Mouse (Mus musculus) thymus, postnatal 0 days (tissue): ENCODE results near the gene Hoxd3. TPM values are rescaled to one million over a fixed set of nuclear protein-coding genes. Genes with fewer than 3 reads are reported as not detected.

Experiments used
- DNase-seq: peaks from one replicate; pipeline ENCODE4 v3.0.0-alpha.2; 2015; ENCODE audit warnings: low spot score
- polyA plus RNA-seq: library from polyadenylated mRNA; unstranded; fragments of >200 nt; fragmentation: Nextera tagmentation; extraction: Ambion mirVana; gene quantifications from 2 replicates; pipeline ENCODE4 v1.2.1, GENCODE M21; 2015

Hoxd3 gene
- polyA plus RNA-seq, 1 experiment from 2014 or later, result 0.10 TPM

DNA sequence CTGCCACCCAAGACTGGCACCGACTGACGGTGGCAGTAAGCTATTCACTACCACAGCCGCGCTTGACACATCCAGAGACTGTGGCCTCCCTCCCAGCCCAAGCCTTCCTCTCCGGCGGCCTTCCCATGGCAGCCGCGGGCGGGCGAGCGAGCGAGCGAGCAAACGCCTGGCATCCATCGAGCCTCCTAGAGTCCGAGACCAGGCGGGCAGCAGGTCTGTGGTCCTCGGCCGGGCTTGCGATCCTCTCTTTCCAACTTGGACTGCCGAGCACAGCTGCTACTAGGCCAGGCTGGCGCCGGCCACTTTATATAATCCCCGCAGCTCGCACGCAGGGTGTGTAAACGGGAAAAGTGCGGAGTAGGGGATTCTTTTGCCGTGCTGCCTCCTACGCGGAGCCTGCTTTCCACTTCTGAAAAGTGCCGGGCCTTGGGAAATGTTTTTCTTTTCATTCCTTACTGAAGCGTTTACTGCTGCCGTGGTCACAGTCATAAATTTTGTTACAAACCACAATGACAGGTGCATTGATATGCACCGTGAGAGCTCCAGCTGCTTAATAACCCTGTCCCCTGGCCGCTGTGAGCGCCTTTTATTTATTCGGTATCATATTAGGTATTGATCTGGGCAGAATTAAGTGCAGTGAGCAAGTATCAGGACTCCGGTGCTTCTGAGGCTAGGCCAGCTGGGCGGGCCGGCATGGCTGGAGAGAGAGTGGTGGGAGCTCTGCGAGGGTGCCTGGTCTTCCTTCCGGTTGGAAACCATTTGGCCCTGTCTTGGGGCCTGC, 28.8 kb downstream of the Hoxd3 start:
- DNase-seq, result no peak

DNA sequence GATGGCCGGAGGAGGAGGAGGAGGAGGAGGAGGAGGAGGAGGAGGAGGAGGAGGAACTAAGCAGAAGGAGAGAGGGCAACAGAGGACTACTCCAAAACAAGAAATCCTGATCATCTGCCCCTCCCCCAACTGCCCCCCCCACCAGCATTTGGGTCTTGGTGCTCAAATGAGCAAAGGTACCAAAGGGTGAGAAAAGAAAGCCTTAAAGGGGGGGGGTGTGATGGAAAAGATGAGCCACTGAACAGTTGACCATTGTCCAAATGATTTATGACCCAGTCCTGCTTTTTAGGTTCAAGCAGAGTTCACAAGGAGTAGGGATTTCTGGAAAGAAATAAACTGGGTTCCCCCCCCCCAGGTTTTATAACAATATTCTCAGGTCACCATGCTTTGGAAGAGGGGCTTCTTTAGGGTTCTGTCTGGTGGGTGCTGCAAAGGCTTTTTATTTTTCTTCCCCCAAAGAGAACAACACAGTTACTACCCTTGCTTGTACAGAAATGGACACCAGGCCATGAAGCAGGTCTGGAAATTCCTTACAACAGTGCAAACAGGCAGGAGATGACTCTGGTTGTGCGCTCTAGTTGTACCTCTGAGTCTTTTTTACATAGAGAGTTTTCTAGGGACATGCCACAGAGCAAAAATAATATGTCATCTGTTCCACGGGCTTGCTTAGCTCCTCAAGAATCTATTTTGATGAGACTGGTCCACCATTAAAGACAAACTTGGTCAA, 29.7 kb downstream of the Hoxd3 start:
- DNase-seq, result no peak

DNA sequence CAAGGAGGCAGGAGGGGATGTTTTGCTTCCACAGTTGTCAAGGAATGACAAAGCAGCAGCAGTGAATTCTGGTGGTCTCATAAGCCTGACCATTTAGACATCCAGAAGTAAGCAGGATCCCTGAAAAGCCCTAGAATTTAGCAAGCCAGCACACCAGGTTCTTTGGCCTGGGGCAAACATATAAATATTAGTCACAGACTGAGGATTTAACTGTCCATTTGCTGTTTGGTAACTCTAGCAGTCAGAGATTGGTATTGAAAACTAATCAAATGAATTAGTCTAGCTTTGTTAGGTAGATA, 30.2 kb downstream of the Hoxd3 start:
- DNase-seq, result no peak

DNA sequence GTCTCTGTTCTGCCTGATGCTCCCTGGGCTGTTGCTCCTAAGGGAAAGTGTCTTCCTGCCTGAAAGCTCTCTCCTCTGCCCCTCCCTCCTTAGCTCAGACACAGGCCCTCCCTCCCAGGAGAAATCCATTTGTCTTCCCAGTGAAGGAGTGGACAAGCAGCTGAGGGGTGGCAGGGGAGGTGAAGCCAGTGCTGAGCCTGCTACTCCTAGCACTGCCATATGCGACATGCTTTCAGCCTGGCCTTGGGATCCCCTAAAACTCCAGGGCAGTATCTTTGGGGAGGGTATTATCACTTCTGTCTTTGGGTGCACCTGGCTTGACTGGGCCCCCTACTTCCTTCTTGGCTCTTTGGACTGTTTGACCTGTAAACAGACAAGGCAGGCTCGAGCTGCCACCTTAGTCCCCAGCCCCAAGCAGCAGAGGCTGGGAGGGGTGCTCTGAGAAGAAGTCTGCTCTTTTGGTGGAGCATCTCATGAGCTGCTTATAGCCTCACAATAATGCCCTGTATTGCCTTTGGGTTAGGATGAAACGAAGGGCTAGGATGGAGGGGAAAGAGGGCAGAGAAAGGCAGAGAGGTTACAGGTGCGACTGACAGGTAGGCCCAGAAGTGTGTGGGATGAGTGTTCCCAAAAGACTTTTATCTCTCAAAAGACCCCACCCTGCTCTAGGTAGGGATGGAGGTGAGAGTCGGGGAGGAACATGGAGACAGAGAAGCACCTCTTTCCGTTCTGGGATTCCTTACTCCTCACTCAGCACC, 34.0 kb downstream of the Hoxd3 start:
- DNase-seq, result no peak

DNA sequence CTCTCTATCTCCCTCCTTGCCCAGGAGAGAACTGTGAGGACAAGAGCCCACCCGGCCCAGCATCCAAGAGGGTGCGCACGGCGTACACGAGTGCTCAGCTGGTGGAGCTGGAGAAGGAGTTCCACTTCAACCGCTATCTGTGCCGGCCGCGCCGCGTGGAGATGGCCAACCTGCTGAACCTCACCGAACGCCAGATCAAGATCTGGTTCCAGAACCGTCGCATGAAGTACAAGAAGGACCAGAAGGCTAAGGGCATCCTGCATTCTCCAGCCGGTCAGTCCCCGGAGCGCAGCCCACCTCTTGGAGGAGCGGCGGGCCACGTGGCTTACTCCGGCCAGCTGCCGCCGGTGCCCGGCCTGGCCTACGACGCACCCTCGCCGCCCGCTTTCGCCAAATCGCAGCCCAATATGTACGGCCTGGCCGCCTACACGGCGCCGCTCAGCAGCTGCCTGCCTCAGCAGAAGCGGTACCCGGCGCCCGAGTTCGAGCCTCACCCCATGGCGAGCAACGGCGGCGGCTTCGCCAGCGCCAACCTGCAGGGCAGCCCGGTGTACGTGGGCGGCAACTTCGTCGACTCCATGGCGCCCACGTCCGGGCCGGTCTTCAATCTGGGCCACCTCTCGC, 34.7 kb downstream of the Hoxd3 start:
- no peak for DNase-seq

DNA sequence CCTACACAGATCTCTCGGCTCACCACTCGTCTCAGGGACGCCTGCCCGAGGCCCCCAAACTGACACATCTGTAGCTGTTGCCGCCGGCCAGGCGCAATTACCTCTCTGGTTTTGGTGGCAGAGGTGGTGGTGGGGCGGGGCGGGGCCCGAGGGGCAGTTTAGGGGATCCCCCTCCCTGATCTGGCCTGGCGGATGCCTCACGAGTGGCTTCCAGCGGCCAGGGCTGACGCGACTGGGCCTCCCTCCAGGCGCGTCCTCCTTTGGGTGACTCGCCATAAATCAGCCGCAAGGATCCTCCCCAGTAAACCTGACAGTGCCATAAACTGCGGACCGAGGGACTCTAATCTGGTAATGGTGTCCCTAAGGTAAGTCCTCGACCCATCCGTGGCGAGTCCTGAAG, 35.3 kb downstream of the Hoxd3 start:
- no peak for DNase-seq

DNA sequence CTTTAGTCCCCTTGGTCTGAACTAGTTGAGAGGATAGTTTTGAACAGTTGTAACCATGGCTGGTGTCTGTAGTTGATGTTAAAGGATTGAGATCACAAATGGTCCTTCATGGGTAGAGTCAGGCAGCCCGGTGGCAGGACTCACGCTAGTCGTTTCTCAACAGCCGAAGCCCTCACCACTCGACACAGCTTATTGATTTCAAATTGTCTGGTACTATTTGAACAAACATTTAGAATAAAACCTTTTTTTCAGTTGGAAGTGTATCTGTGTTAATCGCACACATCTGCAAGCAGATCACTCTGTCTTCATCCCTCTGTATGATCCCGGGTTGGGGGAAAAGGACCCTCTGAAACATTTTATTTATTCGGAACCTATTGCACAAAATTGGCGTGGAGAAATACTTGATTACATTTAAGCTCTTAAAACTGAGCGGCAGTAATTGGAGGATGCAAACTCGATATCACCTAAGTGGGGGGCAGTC, 36.0 kb downstream of the Hoxd3 start:
- no peak for DNase-seq

DNA sequence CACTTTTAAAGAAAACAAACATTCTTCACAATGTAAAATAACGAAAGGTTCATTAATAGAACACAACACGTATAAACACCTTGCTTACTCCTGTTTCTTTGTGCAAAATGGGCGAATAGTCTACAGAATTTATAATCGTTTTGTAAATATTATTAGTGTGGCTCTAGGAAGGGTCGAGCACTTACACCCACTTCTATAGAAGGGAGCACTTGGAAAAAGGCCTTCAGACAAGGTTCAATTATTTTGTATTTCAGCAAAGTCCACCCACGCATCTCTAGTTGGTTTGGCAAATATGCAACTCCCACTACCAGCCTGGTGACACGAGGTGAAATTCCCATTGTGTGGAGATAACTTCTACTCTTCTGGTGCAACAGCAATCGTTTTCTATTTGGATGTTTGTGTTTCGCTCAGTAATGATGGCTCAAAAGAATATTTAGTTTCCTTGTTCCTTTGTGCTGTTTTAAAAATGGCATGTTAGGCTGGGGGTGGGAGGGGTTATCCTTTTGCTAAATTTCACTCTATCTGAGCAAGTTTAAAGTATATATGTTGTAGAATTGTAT, 36.8 kb downstream of the Hoxd3 start:
- no peak for DNase-seq

DNA sequence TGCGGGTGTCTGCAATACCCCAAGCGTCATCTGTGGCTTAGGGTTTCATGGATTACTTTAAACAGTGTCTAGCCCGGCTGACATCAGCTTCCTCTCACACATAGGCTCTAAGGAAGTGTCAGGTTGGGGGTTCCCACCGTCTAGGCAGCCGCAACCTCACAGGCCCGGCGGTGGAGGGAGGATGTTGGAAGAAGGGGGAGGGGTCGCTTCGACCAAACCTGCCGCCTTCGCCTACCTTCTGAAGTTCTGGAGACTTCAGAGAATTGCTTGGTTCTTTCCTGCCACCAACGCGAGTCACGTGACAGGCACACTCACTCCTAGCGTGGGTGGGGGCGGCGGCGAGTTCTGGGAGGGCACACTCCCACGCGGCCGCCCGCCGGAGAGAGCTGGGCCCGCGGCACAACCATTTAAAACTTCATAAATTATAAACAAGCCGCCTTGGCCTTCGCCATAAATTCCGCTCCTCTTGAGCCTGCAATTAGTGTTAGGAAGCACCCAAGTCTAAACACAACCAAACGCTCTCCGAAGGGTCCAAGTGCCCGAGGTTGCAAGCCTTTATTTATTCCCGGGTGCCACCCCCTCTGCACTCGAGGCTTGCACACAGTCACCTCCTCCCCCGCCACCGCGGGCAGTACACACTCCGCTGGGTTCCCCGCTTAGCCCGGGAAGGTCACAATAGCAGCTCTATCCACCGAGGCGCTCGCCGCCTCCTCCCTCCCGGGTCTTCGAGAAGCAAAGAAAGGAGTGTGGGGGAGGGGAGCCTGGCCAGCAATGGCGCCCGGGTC, 37.8 kb downstream of the Hoxd3 start:
- DNase-seq, result peak; percentile 31

DNA sequence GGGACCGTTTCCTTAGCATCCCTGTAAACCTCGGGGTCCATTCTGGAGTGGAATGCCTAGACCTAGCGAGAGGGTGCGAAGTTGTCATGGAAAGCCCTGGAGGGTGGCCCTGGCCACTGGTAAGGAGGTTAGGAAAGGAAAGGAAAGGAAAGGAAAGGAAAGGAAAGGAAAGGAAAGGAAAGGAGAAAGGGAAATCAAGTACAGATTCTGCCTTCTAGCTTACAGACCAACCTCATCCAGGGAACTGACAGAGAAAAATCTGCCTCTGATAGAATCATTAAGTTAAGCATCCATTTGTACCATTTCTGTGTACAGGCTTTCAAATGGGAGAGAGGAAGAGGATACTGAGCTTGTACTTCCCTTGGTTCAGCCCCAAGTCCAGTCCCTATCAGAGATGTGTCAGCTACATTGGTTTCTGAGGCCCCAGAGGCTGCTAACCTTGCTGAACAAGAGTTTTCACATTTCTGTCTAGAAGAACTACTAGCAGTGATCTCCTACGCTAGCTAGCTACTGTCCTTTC, 39.1 kb downstream of the Hoxd3 start:
- no peak for DNase-seq

DNA sequence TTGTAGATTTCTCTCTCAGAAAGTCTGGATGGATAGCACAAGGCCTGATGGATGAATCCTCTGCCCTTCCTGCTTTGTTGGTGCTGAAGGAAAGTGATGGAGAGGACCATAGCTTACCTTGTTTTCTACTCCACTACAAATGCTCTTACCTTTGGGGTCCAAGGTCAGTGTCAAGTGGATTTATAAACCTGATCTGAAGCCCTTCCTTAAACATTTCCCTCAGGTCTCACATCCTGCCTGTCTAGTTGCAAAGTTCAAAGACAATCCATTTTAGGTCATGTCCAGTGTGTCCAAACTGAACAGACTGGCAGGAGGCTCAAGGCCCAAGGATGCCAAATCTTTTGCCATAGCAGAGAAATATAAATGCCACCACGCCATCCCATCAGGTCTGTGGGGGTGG, 40.1 kb downstream of the Hoxd3 start:
- no peak for DNase-seq

DNA sequence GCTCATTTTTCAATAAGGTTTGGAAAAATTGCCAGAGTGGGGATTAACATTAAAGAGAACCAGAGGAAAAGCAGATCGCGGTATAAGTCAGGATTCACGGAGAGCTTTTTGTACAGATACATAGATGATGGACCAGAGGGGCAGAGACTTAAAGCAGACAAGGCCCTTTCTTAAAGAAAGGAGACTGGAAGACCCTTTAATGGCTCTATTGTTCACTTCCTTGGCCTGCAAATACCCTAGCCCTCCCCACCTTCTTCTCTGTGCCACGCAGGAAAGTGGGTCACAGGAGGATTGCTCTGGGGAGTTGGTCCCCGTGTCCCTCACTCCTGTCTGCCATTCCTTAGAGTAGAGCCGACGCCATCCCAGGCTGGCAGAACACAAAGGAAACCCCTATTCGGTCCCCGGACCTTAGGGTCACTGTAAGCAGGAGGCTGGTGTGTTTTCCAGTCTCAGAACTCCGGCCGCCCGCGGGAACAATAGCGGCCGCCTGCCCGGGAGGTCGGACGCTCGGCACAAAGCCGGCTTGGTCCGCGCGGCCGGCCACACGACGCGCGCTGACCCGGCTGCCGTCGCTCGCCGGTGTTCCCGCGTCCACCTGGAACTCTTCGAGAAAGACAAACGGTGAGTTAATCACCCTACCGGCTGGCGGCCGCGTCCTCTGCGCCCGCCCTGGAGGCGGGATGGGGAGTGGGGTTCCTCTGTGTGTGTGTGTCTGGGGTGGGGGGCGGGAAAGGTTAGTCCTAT, 40.9 kb downstream of the Hoxd3 start:
- no peak for DNase-seq

DNA sequence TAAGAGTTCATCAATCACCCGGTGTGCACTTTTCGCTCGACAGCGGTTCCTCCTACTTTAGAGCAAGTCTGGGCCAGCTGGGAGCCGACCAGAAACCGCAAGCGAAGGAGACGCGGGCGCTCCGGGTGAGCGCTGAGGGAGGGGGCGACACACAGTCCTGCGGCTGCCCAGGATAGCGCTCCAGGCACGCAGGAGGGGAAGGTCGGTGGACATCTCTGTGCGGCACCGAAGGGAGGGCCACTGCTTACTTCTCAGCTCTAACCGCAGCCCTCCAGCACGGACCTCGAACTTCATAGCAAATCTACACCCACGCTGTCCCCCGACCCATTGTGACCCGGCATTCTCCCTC, 41.4 kb downstream of the Hoxd3 start:
- DNase-seq, result no peak

DNA sequence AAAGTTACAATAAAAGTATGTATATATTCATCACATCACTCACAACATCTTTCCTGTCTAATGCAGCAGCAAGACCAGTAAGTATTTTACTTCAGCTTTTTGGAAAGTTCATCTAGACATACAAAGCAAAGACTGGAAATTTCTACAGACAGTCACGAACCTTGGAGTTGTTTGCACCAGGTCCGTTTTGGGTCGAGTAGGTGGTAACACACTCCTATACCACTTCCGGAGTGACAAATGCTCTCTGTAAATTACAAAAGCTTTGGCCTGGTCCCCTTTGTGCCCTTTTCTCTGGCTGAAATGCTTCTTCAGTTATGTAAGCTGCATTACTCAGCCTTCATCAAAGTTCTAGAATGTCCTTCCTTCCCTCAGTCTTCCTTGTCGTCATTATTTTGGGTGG, 42.0 kb downstream of the Hoxd3 start:
- DNase-seq, result no peak

DNA sequence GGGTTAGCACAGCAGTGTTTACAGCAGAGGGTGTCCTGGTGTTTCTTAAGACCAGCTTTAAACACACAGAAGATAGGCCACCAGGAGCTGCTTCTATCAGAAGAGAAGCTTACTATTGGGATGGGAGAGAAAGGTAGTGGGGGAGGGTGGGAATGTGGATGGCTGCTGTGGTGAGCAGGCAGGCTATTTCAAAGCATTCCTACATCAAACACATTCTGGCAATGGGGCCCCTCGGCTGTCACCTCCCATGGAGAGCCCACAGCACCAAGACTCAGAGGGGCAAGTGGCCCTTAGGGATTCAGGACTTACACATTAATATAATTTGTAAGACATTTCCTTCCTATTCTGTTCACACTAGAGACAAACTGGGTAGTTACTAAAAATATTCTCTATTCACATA, 48.4 kb downstream of the Hoxd3 start:
- no peak for DNase-seq

DNA sequence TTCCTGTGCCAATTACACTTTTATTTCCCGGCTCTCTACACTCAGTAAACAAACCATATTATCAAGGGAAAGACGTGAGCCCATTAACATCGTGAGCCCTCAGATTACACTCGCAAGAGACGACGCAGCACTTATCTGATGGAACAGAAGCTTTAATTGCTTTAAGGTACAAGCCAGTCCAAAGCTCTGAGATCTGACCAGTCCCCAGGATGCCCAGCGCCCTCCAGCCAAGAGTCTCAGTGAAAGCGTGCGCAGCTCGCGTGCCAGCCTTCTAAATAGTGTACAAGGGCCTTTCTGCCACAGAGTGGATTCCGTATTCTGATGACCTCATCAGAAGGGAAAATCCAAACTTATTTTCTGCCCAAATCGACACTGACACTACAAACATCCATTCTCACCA, 50.2 kb downstream of the Hoxd3 start:
- DNase-seq, result no peak

DNA sequence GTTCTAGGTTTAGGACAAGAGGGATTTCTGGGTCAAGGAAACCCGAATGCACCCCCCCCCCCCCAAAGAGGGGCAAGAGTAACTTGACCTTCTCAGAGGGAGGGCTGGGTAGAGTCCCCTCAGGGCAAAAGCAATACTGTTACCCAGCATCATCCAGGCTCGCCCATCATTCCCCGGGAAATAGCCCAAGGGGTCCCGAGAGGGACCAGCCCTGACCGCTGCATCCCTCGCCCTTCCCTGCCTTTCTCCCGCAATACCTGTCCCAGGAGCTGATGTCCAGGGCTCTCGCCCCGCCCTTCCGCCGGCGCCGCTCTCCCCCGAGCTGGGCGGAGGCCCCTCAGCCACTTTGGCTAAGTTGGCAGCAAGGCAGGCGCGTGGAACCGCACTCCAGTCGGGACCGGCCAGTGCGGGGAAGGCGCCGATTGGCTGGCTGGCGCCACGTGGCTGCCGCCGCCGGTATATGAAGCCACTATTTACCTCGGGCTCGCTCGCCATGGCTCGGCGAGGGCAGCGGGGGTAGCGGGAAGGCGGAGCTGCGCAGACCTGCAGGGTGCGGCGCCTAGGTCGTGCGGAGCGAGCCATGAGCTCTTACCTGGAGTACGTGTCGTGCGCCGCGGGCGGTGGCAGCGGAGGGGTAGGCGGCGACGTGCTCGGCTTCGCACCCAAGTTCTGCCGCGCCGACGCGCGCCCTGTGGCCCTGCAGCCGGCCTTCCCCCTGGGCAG, 51.0 kb downstream of the Hoxd3 start, which contains the start of gene Hoxd1:
TSS of gene Hoxd1 (plus strand) at position 459 of the 723 bp plus-strand sequence.
- DNase-seq, result no peak

DNA sequence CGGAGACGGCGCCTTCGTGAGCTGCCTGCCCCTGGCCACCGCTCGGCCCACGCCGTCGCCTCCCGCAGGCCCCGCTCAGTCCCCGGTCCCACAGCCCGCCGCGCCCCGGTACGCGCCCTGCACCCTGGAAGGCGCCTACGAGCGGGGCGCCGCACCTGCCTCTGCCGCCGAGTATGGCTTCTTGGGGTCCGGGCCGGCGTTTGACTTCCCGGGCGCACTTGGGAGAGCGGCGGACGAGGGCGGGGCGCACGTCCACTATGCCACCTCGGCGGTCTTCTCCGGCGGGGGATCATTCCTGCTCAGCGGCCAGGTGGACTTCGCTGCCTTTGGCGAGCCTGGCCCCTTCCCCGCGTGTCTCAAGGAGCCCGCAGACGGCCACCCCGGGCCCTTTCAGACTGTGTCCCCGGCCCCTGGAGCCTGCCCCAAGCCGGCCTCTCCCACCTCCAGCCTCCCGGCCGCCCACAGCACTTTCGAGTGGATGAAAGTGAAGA, 51.6 kb downstream of the Hoxd3 start:
- no peak for DNase-seq

DNA sequence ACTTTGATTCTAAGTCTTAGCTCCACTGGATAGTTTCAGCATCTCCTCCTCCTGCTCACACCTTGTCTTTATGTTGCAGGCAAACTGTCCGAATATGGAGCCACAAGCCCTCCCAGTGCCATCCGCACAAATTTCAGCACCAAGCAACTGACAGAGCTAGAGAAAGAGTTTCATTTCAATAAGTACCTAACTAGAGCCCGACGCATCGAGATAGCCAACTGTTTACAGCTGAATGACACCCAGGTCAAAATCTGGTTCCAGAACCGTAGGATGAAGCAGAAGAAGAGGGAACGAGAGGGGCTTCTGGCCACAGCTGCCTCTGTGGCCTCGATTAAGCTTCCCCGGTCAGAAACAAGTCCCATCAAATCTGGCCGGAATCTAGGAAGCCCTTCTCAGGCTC, 52.2 kb downstream of the Hoxd3 start:
- DNase-seq, result no peak
